Mouse (Mus musculus): ENCODE data around the gene Rab37.

The Rab37 gene

GRCm38 (mm10) chr11:115085064-115085463 is 6.2 kb upstream of the Rab37 start:
- no peak for DNase-seq (ENCODE audit: low spot score)

GRCm38 (mm10) chr11:115086213-115086612 is 5.0 kb upstream of the Rab37 start:
- DNase-seq (ENCODE audit: low spot score), result no peak

- DNase-seq (ENCODE audit: low spot score), result no peak
Observed at GRCm38 (mm10) chr11:115089853-115090252, 1.4 kb upstream of the Rab37 start.

DNA sequence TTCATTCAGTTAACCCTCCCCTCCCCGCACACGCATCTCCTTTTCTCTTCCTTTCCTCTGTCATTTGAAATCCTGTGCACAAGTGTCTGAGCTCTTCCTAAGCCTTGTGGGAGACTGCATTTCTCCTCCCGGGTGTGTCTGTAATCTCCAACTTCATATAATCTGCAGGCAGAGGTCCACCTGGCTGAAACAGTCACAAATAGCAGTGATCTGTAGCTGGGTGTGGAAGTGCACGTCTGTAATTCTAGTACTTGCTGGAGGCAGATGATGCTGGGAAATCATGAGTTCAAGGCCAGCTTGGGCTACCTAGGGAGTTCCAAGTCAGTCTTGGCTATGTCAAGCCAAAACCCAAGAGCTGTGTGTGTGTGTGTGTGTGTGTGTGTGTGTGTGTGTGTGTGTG is 909 bp downstream of the Rab37 start:
- no peak for DNase-seq (ENCODE audit: low spot score)

DNA sequence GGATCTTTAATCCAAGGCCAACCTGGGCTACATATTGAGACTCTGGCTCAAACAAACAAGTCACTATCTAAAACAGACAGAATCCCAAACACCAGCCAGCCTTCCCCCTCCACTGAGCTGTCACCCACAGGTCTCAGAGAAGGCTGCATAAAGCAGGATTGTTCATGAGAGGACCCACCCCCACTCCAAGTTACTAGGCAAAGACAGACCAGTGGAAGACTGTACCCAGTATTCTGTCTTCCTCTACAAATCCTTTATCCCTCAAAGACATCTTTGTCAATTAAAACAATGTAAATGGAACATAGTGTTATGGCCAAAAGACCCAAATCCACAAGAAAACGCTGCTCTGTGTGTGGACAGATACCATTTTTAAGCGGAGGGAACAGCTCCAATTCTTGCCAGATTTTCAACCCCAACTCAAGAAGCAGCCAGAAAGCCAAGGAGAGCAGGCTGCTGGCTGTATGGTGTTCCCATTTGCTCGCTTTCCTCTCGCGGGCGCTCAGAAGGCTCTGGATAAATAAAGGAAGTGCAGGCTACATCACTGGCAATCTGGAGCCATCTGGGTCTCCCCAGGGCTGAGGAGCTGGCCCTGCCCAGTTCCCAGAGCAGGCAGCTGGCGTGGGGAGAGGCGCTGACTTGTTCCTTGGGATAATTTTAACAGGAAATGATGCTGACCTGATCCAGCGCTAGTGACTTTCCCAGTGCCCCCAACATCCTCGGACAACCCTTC is 7.1 kb downstream of the Rab37 start:
- no peak for DNase-seq (ENCODE audit: low spot score)

DNA sequence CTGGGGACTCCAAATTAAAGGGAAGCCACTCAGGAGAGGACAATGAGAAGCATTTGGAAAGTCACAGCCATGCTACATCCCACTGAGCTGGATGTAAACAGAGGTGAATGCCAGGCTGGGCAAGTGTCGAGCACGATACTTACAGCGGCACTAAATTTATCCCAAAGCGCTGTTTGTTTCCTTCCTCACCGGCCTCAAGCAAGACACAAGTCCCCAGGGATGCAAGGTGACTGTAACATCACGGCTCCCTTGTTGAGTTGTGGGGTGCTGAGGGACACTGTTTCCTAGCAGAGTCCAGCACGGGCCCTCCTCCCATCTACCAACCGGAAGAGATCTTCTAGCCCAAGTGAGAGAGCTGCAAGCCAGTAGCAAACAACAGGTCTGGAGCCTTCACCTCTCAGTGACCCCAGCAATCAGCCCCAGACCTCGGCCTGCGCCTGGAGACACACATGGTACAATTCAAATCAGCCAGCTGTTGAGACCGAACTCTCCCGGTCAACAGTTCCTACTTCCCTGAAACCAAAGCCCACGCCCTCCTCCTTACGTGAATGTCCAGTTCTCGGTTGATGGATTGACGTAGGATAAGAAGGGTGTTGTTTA is 8.1 kb downstream of the Rab37 start:
- DNase-seq (ENCODE audit: low spot score), result no peak

DNA sequence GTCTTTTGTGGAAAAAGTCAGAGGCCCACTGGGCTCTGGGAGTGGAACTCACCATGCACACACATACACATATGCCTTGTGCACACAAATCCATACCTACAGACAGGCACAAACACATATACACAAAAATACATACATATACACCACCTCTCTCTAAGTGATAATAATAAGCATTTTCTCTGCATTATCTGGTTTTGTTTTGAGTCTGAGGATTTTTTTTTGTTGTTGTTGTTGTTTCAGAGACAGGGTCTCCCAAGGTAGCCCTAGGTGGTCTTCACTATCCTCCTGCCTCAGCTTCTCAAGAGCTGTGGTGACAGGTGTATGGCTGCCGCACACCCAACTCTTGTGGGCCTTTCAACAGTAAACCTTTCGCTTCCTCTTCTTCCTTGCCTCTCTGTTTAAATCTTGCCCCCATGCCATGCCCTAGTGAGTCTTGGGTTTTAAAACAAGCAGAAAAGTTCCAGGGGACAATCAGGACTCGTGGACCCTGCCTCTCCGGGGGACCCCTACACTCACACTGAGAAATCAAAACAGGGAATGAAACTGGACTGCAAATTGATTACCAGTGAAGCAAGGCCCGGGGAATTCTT is 8.9 kb downstream of the Rab37 start:
- DNase-seq (ENCODE audit: low spot score), result no peak

DNA sequence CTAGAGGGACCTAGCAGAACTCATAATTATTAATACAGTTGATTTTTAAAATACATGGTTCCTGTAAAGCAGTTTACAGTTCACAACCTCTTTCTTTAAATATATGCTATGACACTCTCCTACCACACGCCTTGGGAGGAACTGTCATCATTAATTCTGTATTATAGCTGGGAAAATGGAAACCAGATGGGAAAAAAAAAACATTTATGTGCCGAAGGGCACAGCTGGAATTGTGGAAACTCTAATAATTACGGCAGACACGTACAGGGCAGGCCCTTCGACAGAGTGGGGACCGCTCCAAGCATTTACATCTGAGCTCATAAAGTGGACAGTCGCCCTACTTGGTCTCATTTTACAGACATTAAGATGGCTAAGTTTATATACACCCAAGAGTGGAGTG is 9.5 kb downstream of the Rab37 start:
- no peak for DNase-seq (ENCODE audit: low spot score)

- no peak for DNase-seq (ENCODE audit: low spot score)
Observed at GRCm38 (mm10) chr11:115101615-115102051, 10.4 kb downstream of the Rab37 start.

- DNase-seq (ENCODE audit: low spot score), result no peak
Observed at GRCm38 (mm10) chr11:115102116-115102515, 10.9 kb downstream of the Rab37 start.

DNA sequence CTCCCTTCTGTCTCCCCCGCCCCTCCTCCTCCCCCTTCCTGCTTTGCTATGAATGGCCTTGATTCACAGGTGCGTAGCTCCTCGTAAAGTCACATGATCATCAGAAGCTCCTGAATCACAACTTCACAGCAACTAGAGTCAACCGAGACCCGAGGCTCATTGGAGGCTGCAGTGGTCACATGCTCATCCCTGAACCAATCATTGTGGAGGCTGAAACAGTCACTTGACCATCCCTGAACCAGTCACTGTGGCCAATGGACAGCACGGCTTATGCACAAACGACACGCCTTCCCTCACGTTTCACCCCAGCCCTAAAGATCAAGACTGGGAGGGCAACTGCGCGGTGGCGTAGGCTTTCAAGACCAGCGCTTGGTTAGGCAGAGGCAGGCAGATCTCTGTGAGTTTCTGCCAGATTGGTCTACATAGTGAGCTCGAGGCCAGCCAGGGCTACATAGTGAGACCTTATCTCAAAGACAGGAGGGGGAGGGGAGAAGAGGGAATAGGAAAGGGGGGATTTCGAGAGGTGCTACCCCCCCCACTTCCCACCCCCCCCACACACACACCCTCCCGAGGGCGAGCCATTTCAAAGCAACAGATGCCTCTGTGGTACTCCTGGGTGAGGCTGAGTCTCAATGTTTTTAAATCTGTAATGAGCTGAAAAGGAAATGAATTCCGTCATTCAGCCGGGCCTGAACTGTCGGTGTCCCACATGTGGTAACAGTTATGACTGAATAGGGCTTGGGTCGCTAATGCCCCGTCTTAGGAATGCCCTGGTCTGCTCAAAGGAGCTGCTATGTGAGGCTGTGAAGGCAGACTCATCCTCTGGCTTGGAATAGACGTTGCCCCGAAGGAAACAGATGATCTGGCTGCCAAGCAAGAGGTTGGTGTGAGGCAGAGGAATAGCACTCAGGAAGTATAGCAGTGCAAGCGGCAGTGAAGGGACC is 12.5 kb downstream of the Rab37 start:
- DNase-seq (ENCODE audit: low spot score), result no peak

DNA sequence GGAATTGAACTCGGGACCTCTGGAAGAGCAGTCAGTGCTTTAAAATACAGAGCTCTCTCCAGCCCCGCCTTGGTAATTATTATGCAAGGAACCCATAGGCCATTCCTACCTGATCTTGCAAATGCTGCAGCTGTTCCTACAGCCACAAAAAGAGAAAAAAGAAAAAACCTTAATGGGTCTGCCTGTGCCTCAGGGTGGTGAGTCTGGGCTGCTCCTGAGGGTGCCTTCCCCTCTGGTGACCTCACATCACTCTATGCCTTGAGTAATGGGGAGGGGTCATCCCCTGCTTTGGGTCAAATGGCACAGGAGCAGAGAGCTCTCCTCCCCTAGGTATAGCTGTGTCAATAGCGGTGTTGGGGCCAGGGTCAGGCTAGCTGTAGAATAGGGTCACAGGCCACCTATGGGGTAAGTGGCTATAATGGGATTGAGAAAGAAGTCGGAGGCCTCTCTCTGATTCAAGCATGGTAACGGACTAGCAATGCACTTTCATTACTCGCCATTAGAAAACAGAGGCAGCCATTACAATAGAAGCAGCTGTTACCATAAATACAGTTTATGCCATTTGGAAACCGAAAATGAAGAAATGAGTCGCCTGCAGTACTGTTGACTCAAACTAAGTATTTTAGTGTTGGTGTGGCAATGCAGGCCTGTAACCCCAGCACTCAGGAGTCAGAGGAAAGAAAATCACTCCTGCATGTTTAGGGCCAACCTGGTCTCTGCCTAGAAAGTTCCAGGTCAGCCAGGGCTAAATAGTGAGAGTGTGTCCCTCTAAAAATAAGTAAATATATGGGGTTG is 13.7 kb downstream of the Rab37 start:
- DNase-seq (ENCODE audit: low spot score), result no peak

DNA sequence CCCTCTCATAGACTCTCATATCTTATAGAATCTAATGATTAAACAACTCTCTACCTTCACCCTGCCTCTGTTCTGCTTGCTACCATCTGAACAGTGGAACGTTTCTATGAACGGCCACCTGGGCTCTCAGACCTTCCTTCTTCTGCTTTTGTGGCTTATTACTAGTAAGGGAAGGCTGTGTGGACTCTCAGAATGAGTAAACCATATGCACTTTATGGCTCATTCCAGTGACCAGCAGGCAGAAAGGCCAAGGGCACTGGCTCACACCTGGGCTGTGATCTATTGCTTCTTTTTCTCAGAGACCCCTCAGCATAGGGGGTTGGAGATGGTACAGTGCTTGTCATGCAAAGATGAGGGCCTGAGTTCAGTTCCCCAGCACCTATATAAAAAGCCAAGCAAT is 15.4 kb downstream of the Rab37 start:
- DNase-seq (ENCODE audit: low spot score), result no peak

DNA sequence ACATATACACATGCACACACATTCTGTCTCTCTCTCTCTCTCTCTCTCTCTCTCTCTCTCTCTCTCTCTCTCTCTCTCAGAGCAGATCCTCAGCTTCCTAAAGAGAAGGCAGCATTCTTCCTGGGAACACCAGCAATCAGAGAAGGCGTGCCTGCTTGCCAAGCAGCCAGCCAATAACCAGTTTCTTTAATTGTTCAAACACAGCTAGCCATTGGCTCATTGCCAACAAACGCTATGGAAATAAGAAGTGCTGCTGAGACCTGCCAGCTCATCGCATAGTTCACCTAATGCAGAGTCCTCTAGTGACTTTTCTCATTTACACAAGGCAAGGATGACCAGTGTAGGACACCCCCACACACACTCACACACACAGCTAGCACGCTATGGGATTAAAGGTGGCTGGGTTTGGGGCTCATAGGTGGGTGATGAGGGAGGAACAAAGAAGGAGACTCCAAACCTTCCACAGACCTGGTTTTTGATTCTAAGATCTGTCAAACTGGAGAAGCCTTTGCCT is 16.2 kb downstream of the Rab37 start:
- DNase-seq (ENCODE audit: low spot score), result no peak

GRCm38 (mm10) chr11:115108176-115108575 is 16.9 kb downstream of the Rab37 start:
- no peak for DNase-seq (ENCODE audit: low spot score)

- no peak for DNase-seq (ENCODE audit: low spot score)
Observed at GRCm38 (mm10) chr11:115110271-115110670, 19.0 kb downstream of the Rab37 start.

- no peak for DNase-seq (ENCODE audit: low spot score)
Observed at GRCm38 (mm10) chr11:115112196-115112595, 21.0 kb downstream of the Rab37 start.

DNA sequence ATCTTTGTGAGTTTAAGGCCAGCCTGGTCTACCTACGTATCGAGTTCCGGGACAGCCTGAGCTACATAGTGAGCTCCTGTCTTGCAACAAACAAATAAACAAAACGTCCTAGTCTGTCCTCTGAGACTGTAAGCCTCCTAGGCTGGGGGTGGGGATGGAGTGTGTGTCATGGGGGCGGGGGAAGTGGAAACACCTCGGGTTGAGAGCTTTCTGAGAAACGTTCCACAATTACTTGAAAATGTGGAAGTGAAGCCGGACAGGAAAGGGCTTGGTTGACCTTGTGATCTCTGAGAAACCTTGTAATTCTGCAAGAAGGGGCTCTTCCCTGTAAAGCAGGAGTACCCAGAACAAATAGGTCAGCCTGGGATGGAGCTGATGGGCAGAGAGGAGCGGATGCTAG is 28.2 kb downstream of the Rab37 start:
- no peak for DNase-seq (ENCODE audit: low spot score)

- DNase-seq (ENCODE audit: low spot score), result no peak
Observed at GRCm38 (mm10) chr11:115128483-115128882, 37.3 kb downstream of the Rab37 start.

DNA sequence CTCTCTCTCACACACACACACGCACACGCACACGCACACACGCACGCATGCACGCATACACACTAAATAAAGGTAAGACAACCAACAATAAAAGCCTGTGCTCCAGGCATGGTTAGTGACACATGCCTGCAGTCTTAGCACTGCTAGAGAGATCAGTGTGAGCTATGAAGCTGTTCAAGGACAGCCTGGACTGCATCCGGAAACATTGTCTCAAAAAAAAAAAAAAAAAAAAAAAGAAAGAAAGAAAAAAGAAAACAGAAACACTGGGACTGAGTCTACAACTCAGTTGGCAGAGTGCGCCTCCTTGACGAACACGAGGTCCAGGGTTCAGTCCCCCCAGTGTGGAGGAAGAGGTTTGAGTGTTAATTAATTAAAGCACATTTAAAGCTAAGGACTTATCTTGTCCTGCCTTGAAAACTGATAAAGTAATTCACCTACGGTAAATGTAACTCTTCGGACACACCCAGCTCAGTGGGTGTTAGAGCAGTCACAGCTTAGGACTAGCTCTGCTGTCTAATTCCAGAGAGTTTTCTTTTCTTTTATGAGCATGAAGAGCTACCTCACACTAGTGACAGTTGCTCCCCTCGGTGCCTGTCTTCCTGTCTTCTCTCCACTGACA is 38.4 kb downstream of the Rab37 start:
- DNase-seq (ENCODE audit: low spot score), result no peak
